Mouse (Mus musculus): Measurements from ENCODE around the gene Cacnb1. TPM values are rescaled to one million over a fixed set of nuclear protein-coding genes. Genes with fewer than 3 reads are reported as not detected.
A peak's percentile ranks its signal among the peaks of the same experiment; 100 is the strongest.

The Cacnb1 gene
- total RNA-seq, 2 experiments from 2014 or later, result 0.34 TPM; not detected in 1

DNA sequence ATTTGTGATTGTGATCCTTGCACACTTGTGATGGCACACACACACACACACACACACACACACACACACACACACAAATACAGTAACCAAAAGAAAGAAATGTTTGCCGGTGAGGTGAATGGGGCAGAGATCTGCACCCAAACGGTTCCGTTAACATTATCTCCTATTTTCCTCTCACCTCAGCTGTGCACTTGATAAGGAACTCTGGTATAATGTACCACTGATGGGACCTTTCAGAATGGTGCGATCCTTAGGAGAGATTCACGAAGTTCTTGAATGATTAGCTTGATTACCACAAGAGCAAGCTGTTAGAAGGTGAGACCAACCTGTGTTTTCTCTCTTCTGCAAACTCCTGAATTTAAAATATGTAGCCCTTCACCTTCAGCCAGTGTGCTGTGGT is 54.4 kb downstream of the Cacnb1 start:
- ATAC-seq (replicated peaks; ENCODE audit: low FRiP score, poor library complexity, severe bottlenecking), result no peak

DNA sequence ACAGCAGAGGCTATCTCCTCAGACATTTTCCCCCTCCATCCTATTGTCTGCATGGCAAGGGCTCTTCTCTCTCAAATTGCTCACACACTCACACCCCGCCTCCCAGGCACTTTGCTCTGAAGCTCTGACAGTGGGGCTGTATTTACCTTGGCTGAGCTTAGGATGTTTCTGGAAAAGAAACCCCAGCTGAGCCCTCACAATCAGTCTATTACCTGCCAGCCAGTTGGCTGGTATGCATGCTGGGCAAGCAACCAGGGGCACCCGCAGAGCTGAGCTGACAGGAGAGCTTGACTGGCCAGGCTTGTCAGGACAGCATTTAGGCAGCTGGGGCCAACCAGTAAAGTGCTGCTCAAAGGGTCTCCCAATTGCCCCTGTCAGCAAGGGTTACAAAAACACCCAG is 55.7 kb downstream of the Cacnb1 start:
- ATAC-seq (replicated peaks; ENCODE audit: low FRiP score, poor library complexity, severe bottlenecking), result no peak

DNA sequence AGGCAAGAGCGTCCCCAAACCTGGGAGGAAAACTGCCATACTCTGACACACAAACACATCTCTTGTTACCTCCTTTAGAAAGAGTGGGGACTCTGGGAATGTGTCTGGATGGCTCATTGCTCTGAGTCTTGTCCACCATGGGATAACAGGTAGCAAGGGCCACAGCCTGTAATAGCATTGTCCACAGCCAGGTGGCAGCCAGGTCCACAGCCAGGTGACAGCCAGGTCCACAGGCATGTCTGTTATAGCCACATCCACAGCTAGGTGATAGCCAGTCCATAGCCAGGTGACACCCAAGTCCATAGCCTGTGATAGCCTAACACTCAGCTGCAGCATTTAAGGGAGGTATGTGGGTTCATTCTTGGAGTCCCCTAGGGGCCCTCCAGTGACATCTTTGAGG is 61.9 kb downstream of the Cacnb1 start:
- peak; percentile 33; the same call in 1 of the 2 replicates for ATAC-seq (replicated peaks; ENCODE audit: low FRiP score, poor library complexity, severe bottlenecking)

DNA sequence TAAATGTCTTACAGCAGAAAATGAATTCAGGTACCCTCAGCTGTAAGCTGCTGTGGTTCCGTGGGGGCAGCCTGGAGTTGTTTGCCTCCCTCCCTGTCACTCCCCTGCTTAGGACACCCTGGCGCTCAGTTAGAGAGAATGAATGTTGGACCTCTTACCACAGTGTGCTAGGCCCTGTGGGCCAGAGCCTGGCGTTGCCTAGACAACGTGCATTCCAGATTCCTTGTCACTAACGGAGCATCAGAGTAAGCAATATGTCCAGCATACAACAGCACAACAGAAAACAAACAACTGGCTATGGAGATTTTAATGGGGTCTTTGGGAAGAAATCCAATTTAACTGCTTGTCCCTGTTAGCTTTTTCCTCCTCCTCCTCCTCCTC is 63.5 kb downstream of the Cacnb1 start:
- no peak for ATAC-seq (replicated peaks; ENCODE audit: low FRiP score, poor library complexity, severe bottlenecking)

DNA sequence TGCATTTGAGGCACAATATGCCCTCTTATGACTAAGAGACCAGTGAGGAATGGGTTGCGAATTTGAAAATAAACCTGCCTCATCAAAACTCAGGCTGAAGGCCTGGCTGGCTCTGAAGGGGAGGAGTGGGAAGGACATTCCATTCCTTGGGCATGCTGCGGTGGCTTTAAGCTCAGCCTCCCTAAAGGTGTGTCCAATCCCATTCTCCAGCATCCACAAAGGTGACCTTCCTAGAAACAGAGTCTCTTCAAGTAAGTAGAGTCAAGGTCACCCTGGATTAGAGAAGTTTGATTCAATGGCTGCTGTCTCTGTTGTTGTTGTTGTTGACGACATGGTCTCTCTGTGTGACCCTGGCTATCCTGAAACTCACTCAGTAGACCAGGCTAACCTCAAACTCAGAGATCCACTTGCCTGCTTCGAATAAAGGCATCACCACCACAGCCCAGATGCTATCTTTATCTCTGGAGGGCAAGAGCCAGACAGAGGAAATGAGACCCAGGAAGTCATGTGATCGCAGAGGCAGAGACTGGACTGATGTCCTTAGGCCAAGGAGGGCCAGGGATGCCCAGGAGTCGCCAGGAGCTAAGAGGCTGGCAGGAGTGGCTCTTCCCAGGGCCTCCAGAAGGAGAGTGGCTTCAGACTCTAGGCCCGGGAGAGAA is 64.1 kb downstream of the Cacnb1 start:
- ATAC-seq (replicated peaks; ENCODE audit: low FRiP score, poor library complexity, severe bottlenecking), result no peak

DNA sequence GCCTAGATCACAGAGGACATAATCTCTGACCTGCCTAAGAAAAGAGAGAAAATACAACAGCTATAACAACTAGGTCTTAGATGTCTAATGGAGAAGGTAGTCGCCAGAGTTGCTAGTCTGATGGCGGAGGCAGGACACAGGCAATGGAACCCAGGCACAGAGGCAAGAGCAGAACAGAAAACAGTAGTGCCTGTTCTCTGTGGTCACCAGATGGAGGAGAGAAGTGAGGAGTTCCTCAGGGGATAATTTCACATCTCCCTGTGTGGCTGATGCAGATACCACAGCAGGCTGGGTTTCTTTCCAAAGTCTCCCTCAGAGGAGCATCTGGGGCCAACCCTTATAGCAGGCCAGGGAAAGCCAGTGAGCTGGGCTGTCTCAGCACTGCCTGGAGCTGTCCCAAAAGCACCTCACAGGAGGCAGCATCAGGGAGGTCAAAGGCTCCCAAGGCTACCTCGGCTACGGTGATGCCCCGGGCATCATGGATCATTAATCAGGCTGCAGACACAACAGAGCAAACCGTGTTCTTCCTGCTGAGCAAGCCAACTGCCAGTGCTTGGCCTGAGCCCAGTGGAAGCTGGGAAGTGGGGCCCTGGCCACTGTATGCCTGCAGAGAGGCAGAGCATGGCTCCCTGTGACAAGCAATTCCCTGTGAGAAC is 65.8 kb downstream of the Cacnb1 start:
- ATAC-seq (replicated peaks; ENCODE audit: low FRiP score, poor library complexity, severe bottlenecking), result no peak

DNA sequence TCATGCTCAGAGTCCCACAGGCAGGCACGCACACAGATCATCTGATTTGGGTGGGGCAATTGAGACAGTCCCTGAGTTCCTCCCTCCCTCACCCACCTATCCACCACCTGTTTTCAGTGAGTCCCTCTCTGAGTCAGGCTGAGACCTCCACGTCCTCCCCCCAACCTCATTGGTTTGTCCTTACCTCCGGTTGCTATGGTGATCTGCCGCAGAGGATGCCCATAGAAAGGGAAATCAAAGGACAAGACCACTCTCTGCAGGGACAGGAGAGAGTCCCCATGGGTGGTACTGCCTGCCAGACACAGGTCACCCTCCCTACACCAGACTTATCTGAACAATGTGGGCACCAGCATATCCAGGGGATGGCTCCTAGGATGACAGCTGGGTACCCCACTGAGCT is 66.9 kb downstream of the Cacnb1 start:
- no peak for ATAC-seq (replicated peaks; ENCODE audit: low FRiP score, poor library complexity, severe bottlenecking)

DNA sequence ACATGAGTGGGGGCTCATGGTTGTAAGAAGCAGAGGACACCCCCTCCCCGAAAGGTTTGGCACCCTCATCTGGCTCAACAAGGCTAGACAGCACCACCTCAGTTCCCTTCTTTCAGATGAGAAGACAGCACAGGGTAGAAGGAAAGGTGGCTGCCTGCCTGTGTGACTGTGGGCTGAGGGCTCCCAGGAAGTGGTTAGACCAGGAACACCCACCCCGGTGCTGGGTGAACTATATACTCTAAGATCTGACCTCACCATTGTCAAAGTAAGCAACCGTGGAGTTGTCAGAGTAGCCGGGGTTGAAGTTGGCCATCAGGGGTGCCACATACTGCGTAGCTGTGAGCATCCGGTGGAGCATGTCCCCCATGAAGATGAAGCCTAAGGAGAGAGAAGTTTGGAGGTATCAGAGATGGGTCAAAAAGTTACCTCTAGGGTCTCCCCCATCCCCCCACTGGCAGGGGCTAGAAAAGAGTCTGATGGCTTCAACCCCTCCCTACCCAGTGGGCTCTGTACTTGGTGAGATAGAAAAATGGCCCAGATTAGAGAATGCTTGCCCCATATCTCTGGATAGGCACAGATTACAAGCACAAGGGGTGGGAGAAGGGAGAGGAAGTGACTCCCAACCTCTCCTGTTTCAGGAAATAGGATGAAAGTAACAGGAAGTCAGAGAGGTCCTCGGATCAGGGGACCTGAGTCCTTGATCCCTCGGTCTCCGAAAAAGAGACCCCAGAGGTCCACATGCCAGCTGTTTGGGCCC is 67.5 kb downstream of the Cacnb1 start:
- no peak for ATAC-seq (replicated peaks; ENCODE audit: low FRiP score, poor library complexity, severe bottlenecking)

DNA sequence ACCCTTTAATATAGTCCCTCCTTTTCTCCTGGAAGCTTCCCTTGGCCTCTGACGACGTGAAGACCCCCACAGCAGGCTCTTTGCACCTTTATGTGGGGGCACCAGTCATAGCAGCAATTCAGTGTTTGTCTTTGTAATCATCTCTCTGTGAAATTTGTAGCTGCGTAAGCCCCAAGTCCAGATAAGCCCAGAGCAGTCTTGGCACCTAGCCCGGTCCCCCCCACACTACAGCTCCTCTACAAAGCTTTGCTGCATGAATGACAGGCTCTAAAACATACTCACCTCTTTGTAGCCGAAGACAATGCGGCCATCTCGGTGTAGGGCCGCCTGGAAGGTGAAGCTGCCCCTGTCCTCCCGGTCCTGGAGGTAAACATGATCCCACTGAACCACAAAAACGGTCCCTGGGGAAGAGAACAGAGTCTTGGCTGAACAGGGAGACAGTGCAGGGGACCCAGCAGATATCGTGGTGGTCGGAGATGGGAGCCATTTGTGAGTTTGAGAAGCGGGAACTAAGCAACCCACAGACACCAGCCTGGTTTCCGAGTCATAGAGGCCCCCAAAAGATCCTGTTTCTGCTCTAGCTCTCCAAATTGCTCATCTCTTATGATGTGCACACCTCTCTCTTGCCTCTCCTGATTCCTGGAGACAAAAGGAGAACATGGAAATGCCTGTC is 68.2 kb downstream of the Cacnb1 start:
- no peak for ATAC-seq (replicated peaks; ENCODE audit: low FRiP score, poor library complexity, severe bottlenecking)

DNA sequence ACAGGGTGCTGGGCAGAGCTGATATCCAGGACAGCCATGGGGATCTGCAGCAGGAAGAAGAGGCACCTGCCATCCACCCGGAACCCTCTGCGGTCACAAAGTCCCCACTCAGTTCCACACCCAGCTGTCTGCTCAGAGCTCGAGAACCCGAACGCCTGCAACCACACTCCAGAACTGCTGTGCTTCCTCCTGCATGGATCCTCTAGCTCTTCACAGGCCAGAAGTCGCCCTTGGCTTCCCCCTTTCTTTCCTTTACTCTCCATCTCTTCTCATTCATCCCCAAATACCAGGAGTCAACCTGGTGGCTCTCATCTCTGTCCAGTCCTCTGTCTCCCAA is 68.9 kb downstream of the Cacnb1 start:
- ATAC-seq (replicated peaks; ENCODE audit: low FRiP score, poor library complexity, severe bottlenecking), result no peak

DNA sequence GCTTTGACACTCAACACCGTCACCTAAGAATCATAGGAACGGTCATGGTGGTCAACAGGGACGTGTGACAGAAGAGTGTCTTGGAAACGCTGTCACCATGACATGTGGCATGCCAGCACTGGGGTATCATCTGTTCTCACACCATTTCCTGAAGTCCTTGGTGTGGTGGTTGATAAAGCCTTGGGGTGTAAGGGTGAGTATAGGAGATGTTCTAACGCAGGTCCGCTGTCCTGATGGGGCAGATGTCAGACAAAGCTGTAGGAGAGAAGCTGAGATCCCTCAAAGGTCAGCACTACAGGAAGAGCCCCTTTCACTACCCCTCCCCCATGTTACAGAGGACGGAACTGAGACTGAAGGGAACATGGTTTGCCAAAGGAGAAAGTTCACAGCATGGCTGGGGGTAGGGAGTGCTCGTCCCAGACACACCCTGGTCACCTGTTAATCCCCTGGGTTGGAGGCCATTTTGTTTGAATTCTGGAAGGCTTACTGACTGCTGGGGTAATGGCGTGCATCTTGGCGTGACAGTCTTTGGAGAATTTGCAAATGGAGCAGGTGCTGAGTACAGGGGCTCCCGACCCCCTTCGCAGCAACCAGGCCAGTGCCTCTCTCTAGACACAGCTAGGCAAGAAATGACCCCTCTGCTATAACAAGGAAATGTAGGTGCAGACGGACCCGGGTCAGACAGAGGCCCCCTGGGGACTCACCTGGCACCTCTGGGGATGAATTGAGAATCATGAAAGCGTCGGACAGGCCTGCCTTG is 69.5 kb downstream of the Cacnb1 start:
- no peak for ATAC-seq (replicated peaks; ENCODE audit: low FRiP score, poor library complexity, severe bottlenecking)

DNA sequence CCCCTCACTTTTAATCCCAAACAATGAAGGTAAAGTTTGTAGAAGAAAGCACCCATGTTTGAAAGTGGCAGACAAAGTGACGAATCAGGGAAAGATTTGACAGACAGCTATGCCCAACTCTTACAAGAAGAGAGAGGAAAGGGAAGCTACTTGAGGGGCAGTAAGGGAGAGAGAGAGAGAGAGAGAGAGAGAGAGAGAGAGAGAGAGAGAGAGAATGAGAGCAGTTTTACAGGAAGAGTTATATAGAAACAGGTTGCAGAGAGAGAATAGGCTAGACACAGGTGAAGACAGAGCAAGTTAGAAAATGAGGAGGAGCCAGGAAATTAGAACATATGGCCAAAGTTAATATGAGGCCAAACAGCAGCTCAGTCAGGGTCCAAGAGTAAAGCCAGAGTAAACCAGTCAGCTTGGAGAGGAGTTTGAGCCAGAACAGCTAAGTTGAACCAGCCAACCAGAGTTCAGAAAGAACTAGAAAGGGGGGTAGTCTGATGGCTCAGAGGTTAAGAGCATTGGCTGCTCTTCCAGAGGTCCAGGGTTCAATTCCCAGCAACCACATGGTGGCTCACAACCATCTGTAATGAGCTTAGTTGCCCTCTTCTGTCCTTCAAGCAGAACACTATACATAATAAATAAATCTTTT is 70.3 kb downstream of the Cacnb1 start:
- no peak for ATAC-seq (replicated peaks; ENCODE audit: low FRiP score, poor library complexity, severe bottlenecking)

Other genes with a start within 250 kb of the Cacnb1 start
- gene 1700001P01Rik, start 247.1 kb downstream of the Cacnb1 start, total RNA-seq (2015; ENCODE audit: low replicate concordance), result not detected in 2 replicates
- gene 1700001P01Rik, start 247.1 kb downstream of the Cacnb1 start, total RNA-seq (2017; ENCODE audit: low replicate concordance), result not detected in 2 replicates
- 241 and 306 TPM in 2 replicates for gene Rpl23, start 240.6 kb downstream of the Cacnb1 start, total RNA-seq (2015; ENCODE audit: low replicate concordance)
- gene Rpl23, start 240.6 kb downstream of the Cacnb1 start, total RNA-seq (2017; ENCODE audit: low replicate concordance), result 280 and 382 TPM in 2 replicates
- gene Lasp1, start 224.0 kb downstream of the Cacnb1 start, total RNA-seq (2015; ENCODE audit: low replicate concordance), result 31.8 and 54.8 TPM in 2 replicates
- 28.4 and 129 TPM in 2 replicates for gene Lasp1, start 224.0 kb downstream of the Cacnb1 start, total RNA-seq (2017; ENCODE audit: low replicate concordance)
- 2.1 TPM in 1 of 2 replicates, not detected in the other for gene B230217C12Rik, start 182.3 kb downstream of the Cacnb1 start, total RNA-seq (2015; ENCODE audit: low replicate concordance)
- not detected in 2 replicates for gene B230217C12Rik, start 182.3 kb downstream of the Cacnb1 start, total RNA-seq (2017; ENCODE audit: low replicate concordance)
- not detected in 2 replicates for gene Fbxo47, start 138.9 kb downstream of the Cacnb1 start, total RNA-seq (2015; ENCODE audit: low replicate concordance)
- 0.84 and 0.85 TPM in 2 replicates for gene Fbxo47, start 138.9 kb downstream of the Cacnb1 start, total RNA-seq (2017; ENCODE audit: low replicate concordance)
- 2.1 TPM in 1 of 2 replicates, not detected in the other for gene Plxdc1, start 36.6 kb downstream of the Cacnb1 start, total RNA-seq (2015; ENCODE audit: low replicate concordance)
- 1.0 and 1.8 TPM in 2 replicates for gene Plxdc1, start 36.6 kb downstream of the Cacnb1 start, total RNA-seq (2017; ENCODE audit: low replicate concordance)
- 0.96 and 5.9 TPM in 2 replicates for gene Arl5c, start 26.9 kb downstream of the Cacnb1 start, total RNA-seq (2015; ENCODE audit: low replicate concordance)
- 1.5 and 2.6 TPM in 2 replicates for gene Arl5c, start 26.9 kb downstream of the Cacnb1 start, total RNA-seq (2017; ENCODE audit: low replicate concordance)
- 701 and 899 TPM in 2 replicates for gene Rpl19, start 3.7 kb upstream of the Cacnb1 start, total RNA-seq (2015; ENCODE audit: low replicate concordance)
- gene Rpl19, start 3.7 kb upstream of the Cacnb1 start, total RNA-seq (2017; ENCODE audit: low replicate concordance), result 332 and 357 TPM in 2 replicates
- gene Stac2, start 30.4 kb upstream of the Cacnb1 start, total RNA-seq (2015; ENCODE audit: low replicate concordance), result not detected in 2 replicates
- gene Stac2, start 30.4 kb upstream of the Cacnb1 start, total RNA-seq (2017; ENCODE audit: low replicate concordance), result not detected in 2 replicates
- gene Fbxl20, start 127.4 kb upstream of the Cacnb1 start, total RNA-seq (2015; ENCODE audit: low replicate concordance), result 9.6 and 10.2 TPM in 2 replicates
- gene Fbxl20, start 127.4 kb upstream of the Cacnb1 start, total RNA-seq (2017; ENCODE audit: low replicate concordance), result 14.0 and 22.7 TPM in 2 replicates
- 30.6 and 34.9 TPM in 2 replicates for gene Med1, start 170.3 kb upstream of the Cacnb1 start, total RNA-seq (2015; ENCODE audit: low replicate concordance)
- gene Med1, start 170.3 kb upstream of the Cacnb1 start, total RNA-seq (2017; ENCODE audit: low replicate concordance), result 19.5 and 24.0 TPM in 2 replicates
- 181 and 207 TPM in 2 replicates for gene Cdk12, start 180.0 kb upstream of the Cacnb1 start, total RNA-seq (2015; ENCODE audit: low replicate concordance)
- gene Cdk12, start 180.0 kb upstream of the Cacnb1 start, total RNA-seq (2017; ENCODE audit: low replicate concordance), result 263 and 302 TPM in 2 replicates

All from erythroblast, adult 5-6 weeks (primary cell).